Mouse (Mus musculus) liver, adult 2 months (tissue): Measurements from ENCODE around the gene Mtg2.

Experiments
- CTCF ChIP-seq: fragments of 200-500 bp; IDR thresholded peaks from 2 replicates; pipeline ENCODE4 v1.5.1; 2011; ENCODE audit warnings: low read depth, low read length, control low read depth
- POLR2A ChIP-seq: fragments of 200-500 bp; IDR thresholded peaks from 2 replicates; pipeline ENCODE4 v1.6.1; 2011; ENCODE audit warnings: low read length, control low read depth; ENCODE audit not compliant: insufficient read depth; ENCODE audit errors: extremely low read depth

DNA sequence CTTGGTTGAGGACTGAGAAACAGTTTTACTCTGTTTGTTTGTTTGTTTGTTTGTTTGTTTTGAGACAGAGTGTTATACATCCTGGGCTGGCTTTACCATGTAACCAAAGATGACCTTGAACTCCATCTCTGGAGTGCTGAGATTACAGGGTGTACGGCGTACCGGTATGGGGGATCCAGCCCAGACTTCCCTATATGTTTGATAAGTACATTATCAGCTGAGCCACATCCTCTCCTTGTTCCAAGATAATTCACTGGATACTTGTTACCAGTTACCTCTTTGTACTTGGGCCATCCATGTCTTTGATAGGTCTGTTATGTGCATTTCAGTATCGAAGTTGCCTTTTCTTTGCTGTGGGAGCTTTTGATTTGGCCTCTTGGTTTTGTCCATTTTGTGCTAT, 62.8 kb downstream of the Mtg2 start:
- TF ChIP-seq POLR2A (no peak), CTCF (no peak)
